Mouse (Mus musculus) stomach, postnatal 0 days (tissue): ENCODE results near the gene Cnksr3. TPM values are rescaled to one million over a fixed set of nuclear protein-coding genes. Genes with fewer than 3 reads are reported as not detected.
A peak's percentile ranks its signal among the peaks of the same experiment; 100 is the strongest.

ENCODE experiments used
- ATAC-seq: fragments of 200-750 bp; cut with Nextera tagmentation; 2 replicates; pipeline ENCODE4 v1.8.0; 2017; ENCODE audit not compliant: low FRiP score, low TSS enrichment
- DNase-seq: peaks from one replicate; pipeline ENCODE4 v3.0.0-alpha.2; 2016; ENCODE audit warnings: low spot score
- H3K27ac ChIP-seq: fragments of 300-500 bp; sonication (generic); replicated peaks from 2 replicates; pipeline ENCODE4 v1.5.1; 2014; ENCODE audit warnings: mild to moderate bottlenecking, control low read depth
- H3K27me3 ChIP-seq: fragments of 300-500 bp; sonication (generic); 2 replicates; pipeline ENCODE4 v1.6.1; 2014; ENCODE audit warnings: low read length; ENCODE audit not compliant: control insufficient read depth, insufficient read depth
- H3K36me3 ChIP-seq: fragments of 300-500 bp; sonication (generic); 2 replicates; pipeline ENCODE4 v1.6.1; 2014; ENCODE audit warnings: low read length, mixed read lengths; ENCODE audit not compliant: control insufficient read depth, insufficient read depth
- H3K4me1 ChIP-seq: fragments of 300-500 bp; sonication (generic); replicated peaks from 2 replicates; pipeline ENCODE4 v1.6.1; 2014; ENCODE audit warnings: antibody characterized with exemption; ENCODE audit not compliant: control insufficient read depth, insufficient read depth
- H3K4me2 ChIP-seq: fragments of 300-500 bp; sonication (generic); replicated peaks from 2 replicates; pipeline ENCODE4 v1.6.1; 2014; ENCODE audit warnings: low read depth, mild to moderate bottlenecking, control low read depth, moderate library complexity
- H3K4me3 ChIP-seq: fragments of 300-500 bp; sonication (generic); 2 replicates; pipeline ENCODE4 v1.5.1; 2014; ENCODE audit warnings: low read depth, low read length, control low read depth
- H3K9ac ChIP-seq: fragments of 300-500 bp; sonication (generic); 2 replicates; pipeline ENCODE4 v1.6.1; 2014; ENCODE audit warnings: mild to moderate bottlenecking, low read length, control low read depth, mixed read lengths
- H3K9me3 ChIP-seq: fragments of 300-500 bp; sonication (generic); 2 replicates; pipeline ENCODE4 v1.6.1; 2016; ENCODE audit warnings: low read length; ENCODE audit not compliant: control insufficient read depth
- CTCF ChIP-seq: IDR thresholded peaks from 2 replicates; pipeline ENCODE4 v1.5.1; 2016; ENCODE audit warnings: antibody characterized with exemption, low read depth, mild to moderate bottlenecking, moderate library complexity
- EP300 ChIP-seq: optimal IDR thresholded peaks from 2 replicates; pipeline ENCODE3; 2016; ENCODE audit warnings: antibody characterized with exemption
- WGBS: fragments of 180-500 bp; shearing (Covaris S2); extraction: QIAGEN DNeasy Blood & Tissue Kit; methylation state at CpG from one replicate; pipeline ENCODE4 v1.1.7; 2014; 5-methylcytosine and 5-hydroxymethylcytosine counted together
- polyA plus RNA-seq: library from polyadenylated mRNA; unstranded; fragments of >200 nt; fragmentation: Nextera tagmentation; extraction: Ambion mirVana; gene quantifications from 2 replicates; pipeline ENCODE4 v1.2.1, GENCODE M21; 2015

Gene Cnksr3
- polyA plus RNA-seq, 1 experiment from 2014 or later: 7.0 TPM

DNA sequence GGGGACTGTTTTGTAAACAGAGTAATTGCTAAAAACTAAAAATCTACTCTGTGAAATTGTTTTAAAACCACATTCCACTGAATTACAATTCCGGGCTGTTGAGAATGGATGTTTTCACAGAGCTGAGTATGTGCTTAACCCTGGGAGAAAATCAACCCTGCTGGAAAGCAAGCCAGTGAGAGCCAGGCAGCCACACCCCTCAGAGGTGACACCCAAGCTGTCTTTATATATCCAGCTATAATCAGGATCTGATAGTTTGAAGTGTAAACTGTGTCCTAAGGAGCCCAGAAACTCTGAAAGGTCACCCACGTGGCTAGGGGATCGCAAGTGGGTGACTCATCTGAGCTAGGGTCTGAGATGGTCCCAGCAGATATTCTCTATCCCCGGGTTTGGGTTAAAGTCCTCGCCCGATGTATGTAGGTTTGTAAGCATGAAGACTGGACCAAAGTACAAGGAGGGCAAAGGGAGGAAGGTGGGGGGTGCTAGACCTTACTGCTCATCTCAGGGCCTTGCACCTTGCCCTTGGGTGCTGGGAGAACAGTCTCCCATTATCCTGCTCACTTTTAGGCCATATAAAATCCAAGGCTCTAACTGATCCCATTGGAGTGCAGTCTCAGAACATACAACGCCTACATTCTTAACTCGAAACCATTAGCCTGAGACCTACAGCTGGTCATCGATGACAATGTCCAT, 20.2 kb downstream of the Cnksr3 start:
- H3K4me1 ChIP-seq: peaks cover 6% of the 10 kb centered on the region
- no peak overlapping the region for H3K27ac ChIP-seq
- no peaks in the 10 kb centered on the region for H3K9me3 ChIP-seq
- no peak overlapping the region for H3K4me3 ChIP-seq
- H3K9ac ChIP-seq: no peak overlapping the region
- no peaks in the 10 kb centered on the region for H3K36me3 ChIP-seq
- DNase-seq: no peak
- WGBS: 61% methylated on average over 9 of the region's 9 CpGs
- no peaks in the 10 kb centered on the region for H3K27me3 ChIP-seq
- no peak; the same call in 1 of the 2 replicates for ATAC-seq
- TF ChIP-seq EP300: no peak
- no peak overlapping the region for H3K4me2 ChIP-seq

GRCm38 (mm10) chr10:7189194-7189593, 22.8 kb downstream of the Cnksr3 start:
- Histone ChIP-seq H3K4me1 (no peaks in the 10 kb centered on the region; the same call in none of the 2 replicates), H3K4me3 (no peak overlapping the region), H3K9me3 (no peaks in the 10 kb centered on the region), H3K4me2 (no peak overlapping the region), H3K27ac (peak overlapping the region; percentile 70), H3K36me3 (no peaks in the 10 kb centered on the region), H3K9ac (no peak overlapping the region), H3K27me3 (no peaks in the 10 kb centered on the region)
- DNase-seq: peak; percentile 35
- 34% methylated on average over 6 of the region's 6 CpGs for WGBS
- TF ChIP-seq CTCF (no peak), EP300 (no peak)
- ATAC-seq: peak; percentile 88

GRCm38 (mm10) chr10:7187881-7188280, 24.2 kb downstream of the Cnksr3 start:
- H3K4me1 ChIP-seq: no peaks in the 10 kb centered on the region; the same call in none of the 2 replicates
- no peak overlapping the region for H3K4me2 ChIP-seq
- no peak for ATAC-seq
- WGBS: 33% methylated on average over 7 of the region's 7 CpGs
- no peak overlapping the region for H3K4me3 ChIP-seq
- no peak for DNase-seq
- TF ChIP-seq CTCF: no peak
- no peak for TF ChIP-seq EP300
- H3K36me3 ChIP-seq: no peaks in the 10 kb centered on the region
- no peaks in the 10 kb centered on the region for H3K27me3 ChIP-seq
- 0 out of 2 replicates have a peak overlapping the region, but pooled peaks have one; percentile 20 for H3K27ac ChIP-seq
- H3K9me3 ChIP-seq: no peaks in the 10 kb centered on the region
- no peak overlapping the region for H3K9ac ChIP-seq

- Histone ChIP-seq H3K4me3 (no peak overlapping the region), H3K27ac (0 out of 2 replicates have a peak overlapping the region, but pooled peaks have one; percentile 20), H3K27me3 (no peaks in the 10 kb centered on the region), H3K9ac (no peak overlapping the region), H3K4me1 (peaks cover 6% of the 10 kb centered on the region), H3K4me2 (no peak overlapping the region), H3K36me3 (no peaks in the 10 kb centered on the region), H3K9me3 (no peaks in the 10 kb centered on the region)
- 83% methylated on average over 5 of the region's 5 CpGs for WGBS
- no peak for TF ChIP-seq CTCF
- TF ChIP-seq EP300: no peak
- ATAC-seq: no peak
- no peak for DNase-seq
Measured at GRCm38 (mm10) chr10:7186992-7187391, 25.0 kb downstream of the Cnksr3 start.

DNA sequence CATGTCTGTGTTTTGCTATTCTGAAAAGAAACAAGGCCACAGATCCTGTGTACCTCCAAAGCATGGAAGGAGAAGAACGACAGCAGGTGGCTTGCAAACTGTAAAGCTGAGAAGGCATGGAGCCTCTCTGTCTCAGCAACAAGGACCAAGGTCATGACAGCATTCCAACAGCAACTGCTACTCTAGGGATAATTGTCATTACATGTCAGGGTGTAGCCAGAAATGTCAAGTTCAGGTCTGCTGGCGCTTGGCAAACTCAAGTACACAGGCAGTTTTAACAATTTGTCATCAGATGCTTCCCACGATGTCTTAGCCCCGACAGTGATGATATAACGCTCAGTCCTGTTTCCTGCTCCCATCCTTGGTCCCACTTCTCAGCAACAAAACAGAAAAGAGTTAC, 26.0 kb downstream of the Cnksr3 start:
- DNase-seq (no peak), ATAC-seq (no peak)
- H3K4me2 ChIP-seq: no peak overlapping the region
- H3K27ac ChIP-seq: 0 out of 2 replicates have a peak overlapping the region, but pooled peaks have one; percentile 8
- 78% methylated on average over 5 of the region's 5 CpGs for WGBS
- no peak overlapping the region for H3K9ac ChIP-seq
- H3K27me3 ChIP-seq: no peaks in the 10 kb centered on the region
- no peak for TF ChIP-seq CTCF
- TF ChIP-seq EP300: no peak
- H3K9me3 ChIP-seq: no peaks in the 10 kb centered on the region
- H3K4me3 ChIP-seq: no peak overlapping the region
- no peaks in the 10 kb centered on the region for H3K36me3 ChIP-seq
- H3K4me1 ChIP-seq: peaks cover 8% of the 10 kb centered on the region

GRCm38 (mm10) chr10:7183171-7183631, 28.8 kb downstream of the Cnksr3 start:
- Histone ChIP-seq H3K4me2 (peak overlapping the region; percentile 29), H3K4me1 (peaks cover 8% of the 10 kb centered on the region; the same call in 1 of the 2 replicates), H3K9ac (no peak overlapping the region), H3K27me3 (no peaks in the 10 kb centered on the region), H3K27ac (peak overlapping the region; percentile 72), H3K9me3 (no peaks in the 10 kb centered on the region), H3K4me3 (no peak overlapping the region), H3K36me3 (no peaks in the 10 kb centered on the region)
- TF ChIP-seq EP300: no peak
- 0 out of 2 replicates have a peak, but pooled peaks have one; percentile 13 for TF ChIP-seq CTCF
- DNase-seq (no peak), ATAC-seq (peak; percentile 61; the same call in 1 of the 2 replicates)
- 9% methylated on average over 6 of the region's 6 CpGs for WGBS
